Mouse (Mus musculus) gastrocnemius, adult 18-20 months (tissue): ENCODE measurements around the gene Isyna1. TPM values are rescaled to one million over a fixed set of nuclear protein-coding genes. Genes with fewer than 3 reads are reported as not detected.
"Not testable (repeated sequence)": the region's sequence is repeated elsewhere in the genome, so short reads cannot be mapped to it uniquely, and the experiment has no call there.

Experiments used
- DNase-seq: peaks from one replicate; pipeline ENCODE4 v3.0.0; 2021; ENCODE audit warnings: low spot score
- total RNA-seq, 2 experiments: library from RNA; stranded (reverse); gene quantifications; 2 replicates each; pipeline ENCODE4 v1.2.3; 2021

Isyna1 gene
- total RNA-seq, 2 experiments from 2014 or later = 2.6 to 3.2 TPM

DNA sequence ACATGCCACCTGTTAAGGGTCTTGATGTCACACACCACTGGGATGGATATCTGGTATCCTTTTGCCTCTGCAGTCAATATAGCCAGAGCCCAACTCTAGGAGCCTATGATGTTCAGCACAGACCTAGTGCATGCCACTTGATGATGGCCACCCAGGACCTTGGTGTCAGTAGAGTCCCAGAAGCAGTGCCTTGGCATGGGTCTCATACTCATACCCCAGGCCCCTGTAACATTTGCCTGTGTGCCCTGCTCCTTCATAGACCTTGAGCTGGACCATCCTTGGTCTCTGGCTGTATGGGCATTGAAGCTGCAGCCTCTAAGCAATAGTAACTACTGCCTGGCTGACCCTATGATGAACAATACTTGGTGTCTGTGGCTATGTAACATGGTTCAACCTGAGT lies 19.9 kb upstream of the Isyna1 start:
- DNase-seq = no peak

DNA sequence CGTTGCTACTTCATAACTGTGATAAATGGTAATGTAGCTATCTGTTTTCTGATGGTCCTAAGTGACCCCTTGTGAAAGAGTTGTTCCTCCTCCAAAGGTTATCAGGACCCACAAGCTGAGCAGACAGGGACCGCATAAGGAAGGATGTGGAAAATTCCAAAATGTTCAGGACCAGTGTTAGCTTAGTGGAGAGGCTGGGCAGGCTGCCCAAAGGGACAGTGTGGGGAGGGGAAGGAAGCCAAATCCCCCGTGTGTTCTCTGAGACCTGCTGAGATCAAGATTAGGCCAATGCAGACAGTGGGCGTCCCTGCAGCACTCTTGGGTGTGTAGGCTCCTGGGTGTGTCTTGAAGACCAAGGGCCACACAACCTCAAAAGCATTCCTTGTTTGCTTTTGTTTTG lies 19.3 kb upstream of the Isyna1 start:
- peak; percentile 55 for DNase-seq

DNA sequence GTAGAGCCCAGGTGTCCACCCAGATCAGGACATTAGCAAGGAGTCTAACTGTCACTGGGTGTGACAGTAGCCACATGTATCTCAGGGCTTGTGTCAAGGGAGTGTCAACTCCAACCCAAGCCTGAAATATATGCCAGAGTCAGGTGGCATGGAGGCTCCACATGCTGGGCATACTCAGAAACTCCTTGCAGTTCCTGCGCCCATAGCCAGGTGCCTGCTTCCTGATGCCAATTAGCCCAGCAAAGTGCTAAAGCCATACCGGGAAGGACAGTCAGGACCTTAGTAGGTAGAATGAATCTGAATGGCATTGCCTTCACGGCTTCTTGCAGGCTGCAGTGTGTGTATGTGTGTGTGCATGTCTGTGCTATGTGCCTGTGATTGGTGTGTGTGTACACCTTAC lies 17.0 kb upstream of the Isyna1 start:
- no peak for DNase-seq

DNA sequence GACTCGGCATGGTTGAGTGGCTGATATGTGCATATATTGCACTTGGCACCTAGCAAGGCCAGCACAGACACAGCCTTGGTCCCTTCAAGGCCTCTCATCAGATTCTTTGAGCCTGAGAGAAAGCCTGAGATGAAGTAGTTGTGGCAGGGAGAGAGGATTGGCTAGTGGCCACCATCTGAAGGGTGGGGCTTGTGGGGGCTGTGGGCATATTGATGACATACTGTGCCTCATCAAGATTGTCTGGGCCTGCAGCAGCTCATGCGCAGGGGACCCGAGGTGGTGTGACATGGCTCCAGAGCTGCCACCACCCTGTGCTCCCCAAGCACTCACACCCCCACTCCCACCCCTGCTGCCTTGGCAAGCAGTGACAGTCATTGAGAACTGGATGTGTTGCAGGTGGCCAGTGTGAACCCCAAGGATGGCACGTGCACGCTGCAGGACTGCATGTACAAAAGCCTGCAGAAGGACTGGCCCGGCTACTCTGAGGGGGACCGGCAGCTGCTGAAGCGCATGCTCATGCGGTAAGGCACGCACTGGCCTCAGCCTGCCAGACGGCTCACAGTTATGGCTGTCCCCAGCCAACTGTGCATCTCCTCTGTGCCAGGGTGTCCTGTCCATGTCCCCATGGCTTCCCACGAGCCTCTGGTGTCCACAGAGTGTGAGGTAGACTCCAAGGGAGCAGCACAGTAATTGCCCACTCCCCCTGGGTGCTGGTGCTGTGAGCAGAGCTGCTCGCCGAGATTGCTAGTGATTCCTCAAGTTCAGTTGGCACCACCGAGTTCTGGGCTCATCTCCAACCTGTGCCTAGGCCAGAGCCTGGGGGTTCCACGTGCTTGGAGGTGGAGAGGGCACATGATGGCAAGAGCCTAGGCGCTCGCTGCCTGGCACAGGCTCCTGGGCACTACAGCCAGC lies 10.4 kb upstream of the Isyna1 start:
- DNase-seq = peak; percentile 82

DNA sequence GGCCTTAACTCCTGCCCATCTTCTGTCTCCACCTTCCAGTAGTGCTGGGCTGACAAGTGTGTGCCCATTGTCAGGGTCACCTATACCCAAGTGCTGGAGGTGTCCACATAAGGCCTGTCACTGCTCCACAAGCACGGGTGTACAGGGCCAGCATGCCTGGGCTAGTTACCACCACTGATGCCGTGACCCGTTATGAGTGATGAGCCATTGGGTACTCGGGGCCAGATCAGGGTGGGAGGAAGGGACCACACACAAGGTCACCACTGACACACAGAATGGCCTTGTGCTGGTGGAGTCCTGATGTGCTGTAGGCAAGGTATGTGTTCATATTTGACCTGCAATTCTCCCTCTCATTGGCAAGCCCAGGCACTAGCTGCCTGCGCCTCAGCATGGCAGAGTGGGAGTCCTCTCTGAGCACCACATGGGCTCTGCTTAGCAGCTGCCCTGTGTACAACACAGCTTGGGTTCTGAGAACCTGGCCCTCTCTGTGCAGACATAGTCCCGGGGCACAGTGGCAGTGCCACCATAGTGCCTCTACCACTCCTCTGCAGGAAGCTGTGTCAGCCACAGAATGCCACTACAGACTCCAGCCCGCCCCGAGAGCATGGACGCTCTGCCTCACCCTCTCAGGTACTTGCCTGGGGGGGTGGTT lies 9.4 kb upstream of the Isyna1 start:
- no peak for DNase-seq

DNA sequence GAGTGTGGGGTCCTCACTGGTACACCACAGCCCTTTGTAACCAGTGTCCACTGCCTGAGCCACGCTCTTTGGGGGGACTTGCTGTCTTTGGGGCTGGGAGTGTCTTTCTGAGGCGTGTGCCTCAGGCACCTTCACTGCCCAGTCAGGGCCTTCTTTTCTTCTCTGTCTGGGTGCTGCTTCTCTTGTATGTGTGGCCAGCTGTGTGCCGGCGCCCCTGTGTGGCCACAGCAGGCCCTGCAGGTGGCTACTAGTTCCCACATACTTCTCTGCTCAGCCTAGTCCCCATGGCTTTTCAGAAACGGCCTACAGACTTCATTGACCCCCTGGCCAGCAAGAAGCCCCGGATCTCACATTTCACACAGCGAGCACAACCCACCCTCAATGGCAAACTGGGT lies 8.9 kb upstream of the Isyna1 start:
- peak; percentile 64 for DNase-seq

DNA sequence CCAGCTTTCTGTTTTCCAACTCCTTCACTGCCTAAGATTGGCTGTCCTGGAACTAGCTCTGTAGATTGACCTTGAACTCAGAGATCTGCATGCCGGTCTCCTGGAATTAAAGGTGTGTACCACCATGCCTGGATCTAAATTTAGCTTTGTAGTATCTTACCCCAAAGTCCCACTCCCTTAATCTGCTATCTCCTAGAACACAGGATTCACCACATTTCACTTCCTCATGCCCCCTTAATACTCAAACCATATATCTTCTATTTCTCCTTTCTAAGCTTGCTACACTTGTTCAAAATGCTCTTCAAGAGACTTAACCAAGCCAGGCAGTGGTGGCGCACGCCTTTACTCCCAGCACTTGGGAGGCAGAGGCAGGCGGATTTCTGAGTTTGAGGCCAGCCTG lies 6.2 kb upstream of the Isyna1 start:
- not testable (repeated sequence) for DNase-seq

DNA sequence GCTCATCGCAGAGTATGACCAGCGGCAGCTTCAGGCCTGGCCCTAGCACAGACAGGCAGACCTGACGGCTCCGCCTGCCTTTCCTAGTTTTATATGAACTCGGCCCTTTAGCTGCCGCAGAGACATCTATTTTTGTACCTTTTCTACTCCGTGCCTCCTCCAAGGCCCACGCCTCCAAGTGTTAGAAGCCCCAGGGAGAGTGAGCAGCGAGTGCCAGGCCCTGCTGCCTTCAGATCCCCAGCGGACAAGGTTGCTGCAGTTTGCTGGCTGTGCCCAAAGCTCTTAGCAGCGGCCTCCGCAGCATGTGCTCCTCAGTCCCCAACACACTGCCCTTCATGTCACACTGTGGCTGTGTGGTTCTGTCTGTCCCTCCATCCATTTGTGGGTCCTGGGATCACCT lies 2.6 kb upstream of the Isyna1 start:
- no peak for DNase-seq

DNA sequence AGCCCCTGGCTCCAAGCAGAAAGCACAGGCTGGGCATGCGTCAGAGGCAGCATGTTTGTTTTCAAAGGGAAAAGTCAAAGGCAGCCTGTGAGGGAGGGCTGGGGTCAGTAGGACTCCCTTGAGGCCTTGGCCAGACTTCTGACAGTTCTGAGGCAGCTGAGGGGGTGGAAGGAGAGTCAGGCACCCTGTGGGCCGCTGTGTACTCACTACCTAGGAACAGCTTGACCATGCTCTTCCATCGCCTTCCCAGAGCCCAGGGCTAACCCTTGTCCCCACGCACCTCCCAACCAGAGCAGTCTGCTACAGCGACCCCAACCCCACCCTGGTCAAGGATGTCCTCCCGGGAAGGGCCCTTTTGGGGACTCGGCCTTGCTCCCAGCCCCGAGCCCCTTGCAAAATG lies 1.0 kb upstream of the Isyna1 start:
- DNase-seq = no peak

DNA sequence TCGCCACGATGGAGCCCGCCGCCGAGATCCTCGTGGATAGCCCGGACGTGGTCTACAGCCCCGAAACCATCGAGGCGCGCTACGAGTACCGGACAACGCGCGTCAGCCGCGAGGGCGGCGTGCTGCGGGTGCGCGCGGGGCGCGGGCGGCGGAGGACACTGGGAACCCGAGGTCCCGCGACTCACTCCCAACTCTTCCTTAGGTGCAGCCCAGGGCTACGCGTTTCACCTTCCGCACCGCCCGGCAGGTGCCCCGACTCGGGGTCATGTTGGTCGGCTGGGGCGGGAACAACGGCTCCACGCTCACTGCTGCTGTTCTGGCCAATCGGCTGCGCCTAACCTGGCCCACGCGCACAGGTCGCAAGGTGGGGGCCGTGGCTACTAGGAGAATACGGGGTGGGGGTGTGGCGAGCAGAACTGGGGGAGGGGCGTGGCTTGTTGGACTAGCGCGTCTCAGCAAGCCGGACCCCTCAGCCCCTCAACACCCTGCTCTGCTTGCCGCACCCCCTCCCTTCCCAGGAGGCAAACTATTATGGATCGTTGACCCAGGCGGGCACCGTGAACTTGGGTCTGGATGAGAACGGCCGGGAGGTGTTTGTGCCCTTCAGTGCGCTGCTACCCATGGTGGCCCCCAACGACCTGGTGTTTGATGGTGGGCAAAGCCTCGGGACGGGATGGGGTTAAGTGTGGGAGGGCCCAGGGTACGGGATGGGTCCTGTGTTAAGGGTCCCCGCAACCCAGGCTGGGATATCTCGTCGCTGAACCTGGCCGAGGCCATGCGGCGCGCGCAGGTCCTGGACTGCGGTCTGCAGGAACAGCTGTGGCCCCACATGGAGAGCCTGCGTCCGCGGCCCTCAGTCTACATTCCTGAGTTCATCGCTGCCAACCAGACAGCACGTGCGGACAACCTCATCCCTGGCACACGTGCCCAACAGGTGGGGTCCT lies 720 bp downstream of the Isyna1 start:
- no peak for DNase-seq

DNA sequence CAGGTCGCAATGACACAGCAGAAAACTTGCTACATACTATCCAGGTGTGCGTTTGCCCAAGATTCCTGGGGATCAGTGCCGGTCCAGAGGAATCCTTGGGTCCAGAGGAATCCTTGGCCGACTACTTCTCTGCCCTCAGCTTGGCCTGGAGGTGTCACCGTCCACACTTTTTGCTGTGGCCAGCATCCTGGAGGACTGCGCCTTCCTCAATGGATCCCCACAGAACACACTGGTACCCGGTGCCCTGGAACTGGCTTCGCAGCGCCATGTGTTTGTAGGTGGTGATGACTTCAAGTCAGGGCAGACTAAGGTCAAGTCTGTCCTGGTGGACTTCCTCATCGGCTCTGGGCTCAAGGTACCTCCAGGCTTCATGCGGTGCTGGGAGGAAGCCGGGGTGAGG lies 1.6 kb downstream of the Isyna1 start:
- no peak for DNase-seq

DNA sequence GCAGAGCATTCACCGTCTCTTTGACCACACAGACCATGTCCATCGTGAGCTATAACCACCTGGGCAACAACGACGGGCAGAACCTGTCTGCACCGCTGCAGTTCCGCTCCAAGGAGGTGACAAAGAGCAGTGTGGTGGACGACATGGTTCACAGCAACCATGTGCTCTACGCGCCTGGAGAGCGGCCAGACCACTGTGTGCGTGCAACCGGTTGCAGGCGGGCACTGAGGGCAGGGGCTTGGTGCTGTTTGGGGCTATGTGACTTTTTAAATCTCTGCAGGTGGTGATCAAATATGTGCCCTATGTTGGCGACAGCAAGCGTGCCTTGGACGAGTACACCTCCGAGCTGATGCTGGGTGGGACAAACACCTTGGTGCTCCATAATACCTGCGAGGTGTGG lies 2.0 kb downstream of the Isyna1 start:
- DNase-seq = no peak

DNA sequence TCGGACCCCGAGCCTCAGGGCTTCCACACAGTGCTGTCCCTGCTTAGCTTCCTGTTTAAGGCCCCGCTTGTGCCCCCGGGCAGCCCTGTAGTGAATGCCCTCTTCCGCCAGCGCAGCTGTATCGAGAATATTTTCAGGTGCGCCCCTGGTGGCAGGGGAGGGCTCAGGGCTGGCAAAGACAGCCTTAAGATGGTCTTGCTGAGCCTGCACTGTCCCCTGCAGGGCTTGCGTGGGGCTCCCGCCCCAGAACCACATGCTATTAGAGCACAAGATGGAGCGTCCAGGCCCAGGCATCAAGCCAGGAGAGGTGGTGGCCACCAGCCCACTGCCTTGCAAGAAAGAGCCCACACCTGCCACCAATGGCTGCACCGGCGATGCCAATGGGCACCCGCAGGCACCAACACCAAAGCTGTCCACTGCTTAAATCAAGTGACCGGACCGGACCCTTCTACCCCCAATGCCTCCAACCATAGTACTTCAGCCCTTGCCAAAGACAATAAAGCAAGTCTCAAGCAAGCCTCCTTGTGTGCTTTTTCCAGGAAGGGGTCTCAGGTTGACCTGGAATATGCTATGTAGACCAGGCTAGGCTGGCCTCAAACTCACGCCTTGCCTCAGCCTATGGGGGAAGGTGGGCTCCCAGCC lies 2.7 kb downstream of the Isyna1 start:
- no peak for DNase-seq

DNA sequence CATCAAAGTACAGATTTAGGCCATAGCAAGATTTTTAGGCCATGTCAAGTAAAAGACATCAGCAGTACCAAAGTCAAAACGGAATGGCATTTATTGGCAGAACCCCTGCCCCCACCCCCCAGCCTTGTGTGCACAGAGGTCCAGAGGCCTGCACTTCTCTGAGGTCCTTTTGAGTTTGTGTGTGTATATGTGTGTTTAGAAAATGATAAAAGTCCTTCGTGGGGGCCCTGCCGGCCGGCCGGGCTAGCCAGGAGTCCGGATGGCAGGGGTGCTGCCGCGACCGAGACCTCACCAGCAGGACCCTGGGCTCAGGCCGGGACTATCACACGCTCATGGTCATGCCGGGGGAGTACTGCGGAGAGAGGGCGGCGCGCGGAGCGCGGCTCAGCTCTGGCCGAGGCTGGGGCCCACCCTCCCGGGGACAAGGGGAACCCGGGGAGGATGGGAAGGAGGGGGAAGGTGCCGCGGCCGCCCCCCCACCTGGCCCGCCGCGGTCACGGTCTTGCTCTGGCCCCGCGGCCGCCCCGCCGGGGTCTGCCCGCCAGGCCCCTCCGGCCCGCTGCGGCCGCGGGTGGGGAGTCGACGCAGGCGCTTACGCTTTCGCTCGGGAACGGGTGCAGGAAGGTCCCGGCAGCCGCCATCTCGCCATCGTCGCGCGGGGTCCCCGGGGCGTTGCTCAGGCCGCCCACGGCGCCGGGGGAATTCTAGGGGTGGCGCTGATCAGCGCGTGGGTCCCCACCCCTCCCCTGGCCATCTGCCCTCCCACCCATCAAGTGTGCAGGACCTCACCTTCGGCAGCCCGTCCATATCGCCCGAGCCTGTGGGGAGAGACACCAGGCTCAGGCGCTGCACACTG lies 3.5 kb downstream of the Isyna1 start:
- DNase-seq = no peak

DNA sequence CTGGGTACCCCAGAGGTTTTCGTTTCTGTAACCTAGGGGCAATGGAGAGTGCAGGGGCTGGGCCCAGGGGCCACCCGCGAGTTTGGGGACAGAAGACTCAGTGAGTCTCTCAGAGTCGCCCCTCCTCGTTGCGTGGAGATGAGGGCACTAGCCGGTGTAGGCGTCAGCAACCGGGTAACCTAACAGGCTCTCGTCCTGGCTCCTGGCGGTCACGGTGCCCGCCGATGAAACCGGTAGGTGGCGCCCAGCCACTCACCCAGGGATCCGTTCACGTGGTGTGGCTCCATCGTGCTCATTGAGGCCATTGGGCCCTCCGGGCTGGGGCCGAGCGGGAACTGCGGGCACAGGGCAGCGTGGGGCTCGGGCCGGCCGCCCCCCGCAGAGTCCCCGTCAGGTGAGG lies 4.1 kb downstream of the Isyna1 start:
- peak; percentile 71 for DNase-seq

DNA sequence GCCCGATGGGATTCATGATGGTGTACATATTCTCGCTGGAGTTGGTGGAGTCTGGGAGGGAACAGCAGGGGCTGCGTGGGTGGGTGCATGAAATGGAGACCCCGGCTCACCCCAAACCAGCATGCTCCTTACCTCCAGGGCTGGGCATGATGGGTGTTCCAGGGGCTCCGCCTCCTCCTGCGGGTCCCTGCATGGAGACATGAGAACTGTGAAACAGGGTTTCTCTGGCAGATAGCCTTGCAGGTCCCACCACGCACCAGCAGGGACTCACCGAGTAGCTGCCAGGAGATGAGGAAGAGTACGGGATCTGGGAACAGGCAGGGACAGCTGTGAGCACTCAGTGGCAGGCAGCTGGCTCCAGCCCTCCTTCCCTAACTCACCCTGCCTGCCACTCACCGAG lies 4.5 kb downstream of the Isyna1 start:
- DNase-seq = no peak

DNA sequence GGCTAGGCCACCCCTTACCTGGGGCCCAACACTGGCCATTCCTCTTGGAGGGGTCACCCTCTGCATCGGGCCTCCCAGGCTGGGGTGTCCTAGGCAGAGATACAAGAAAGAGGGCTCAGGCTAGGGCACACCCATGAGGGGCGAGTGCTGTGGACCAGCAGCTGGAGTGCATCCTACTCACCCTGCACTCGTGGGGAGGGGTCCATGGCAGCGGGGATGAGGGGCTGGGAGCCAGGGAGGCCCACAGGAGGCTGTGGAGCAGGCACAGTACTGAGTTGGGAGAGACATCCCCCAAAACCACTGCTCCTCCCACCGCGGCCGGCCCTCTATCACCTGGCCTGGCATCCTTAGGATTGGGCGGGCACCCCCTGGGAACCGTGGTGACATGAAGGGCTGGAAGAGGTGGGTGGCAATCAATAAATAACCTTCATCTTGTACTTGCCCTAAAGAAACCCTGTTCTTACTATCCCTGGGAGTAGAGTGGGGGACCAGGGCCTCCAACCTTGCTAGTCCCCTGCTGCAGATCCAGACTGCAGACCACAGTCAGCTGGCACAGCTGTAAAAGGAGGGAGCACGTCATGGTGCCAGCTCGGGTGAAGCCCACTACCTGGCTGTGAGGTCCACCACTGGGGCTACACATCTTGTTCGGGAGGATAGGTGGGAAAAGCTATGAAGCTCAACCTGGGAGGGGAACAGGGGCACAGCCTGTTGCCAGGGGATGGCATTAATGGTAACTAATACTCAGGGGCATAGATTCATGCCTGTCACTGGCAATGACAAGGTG lies 5.5 kb downstream of the Isyna1 start:
- no peak for DNase-seq

DNA sequence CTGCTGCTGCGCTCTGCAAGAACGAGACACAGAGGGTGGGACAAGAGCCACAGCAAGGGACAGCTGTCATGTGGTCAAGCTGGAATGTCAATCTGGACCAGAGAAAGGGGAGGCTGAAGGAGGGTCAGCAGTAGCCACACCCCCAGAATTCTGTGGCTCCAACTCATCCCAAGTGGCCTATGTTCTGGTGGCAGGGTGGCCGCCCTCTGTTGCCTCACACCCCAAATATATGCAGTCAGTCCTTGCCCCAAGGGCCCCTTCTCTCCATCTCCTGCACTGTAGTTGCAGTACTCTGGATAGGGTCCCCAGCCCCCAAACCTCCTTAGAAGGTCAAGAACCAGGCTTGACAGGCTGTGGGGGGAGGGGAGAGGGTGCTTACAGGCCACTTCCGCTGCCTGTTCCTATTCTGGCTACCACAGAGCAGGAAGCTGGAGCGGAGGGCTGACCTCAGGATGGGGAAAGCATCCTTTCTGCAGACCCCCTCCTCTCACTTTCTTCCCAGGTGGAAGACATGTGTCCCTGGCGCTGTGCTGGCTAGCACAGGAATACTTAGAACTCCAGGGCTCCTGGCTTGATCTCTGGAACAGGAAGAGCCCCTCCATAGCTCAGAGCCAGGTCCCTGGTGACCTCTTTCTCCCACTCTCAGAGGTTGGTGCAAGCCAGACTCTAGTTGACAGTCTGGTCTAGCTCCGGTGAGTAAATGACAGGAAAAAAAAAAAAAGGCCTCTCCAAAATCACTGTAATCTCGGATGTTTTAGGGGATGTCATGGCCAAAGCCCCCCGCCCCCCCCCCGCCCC lies 6.5 kb downstream of the Isyna1 start:
- no peak for DNase-seq

DNA sequence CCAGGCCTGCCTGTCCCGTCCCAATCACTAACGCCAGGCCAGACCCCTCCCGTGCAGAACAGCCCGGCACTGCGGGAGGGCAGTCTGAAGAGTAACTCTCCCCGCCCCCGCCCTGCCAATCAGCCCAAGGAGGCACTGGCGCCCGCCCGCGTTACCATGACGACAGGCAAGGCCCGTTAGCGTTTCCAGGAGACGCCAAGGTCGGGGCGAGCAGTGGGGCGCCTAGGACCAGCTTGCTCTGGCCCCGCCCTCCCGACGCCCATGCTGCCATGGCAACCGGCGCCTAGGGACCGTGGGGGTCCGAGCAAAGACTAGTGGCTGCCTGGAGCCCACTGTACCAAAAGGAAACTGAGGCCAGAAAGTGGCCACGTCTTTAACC lies 7.1 kb downstream of the Isyna1 start:
- peak; percentile 49 for DNase-seq
